Mouse (Mus musculus) bone marrow, adult 2 months (tissue): ENCODE results near the gene Faf2.

Experiments used
- CTCF ChIP-seq: fragments of 200-500 bp; IDR thresholded peaks from 2 replicates; pipeline ENCODE4 v1.5.1; 2011; ENCODE audit warnings: low read length, control low read depth; ENCODE audit not compliant: control insufficient read depth, insufficient read depth
- POLR2A ChIP-seq: fragments of 200-500 bp; IDR thresholded peaks from 2 replicates; pipeline ENCODE4 v1.6.1; 2011; ENCODE audit warnings: low read depth, mild to moderate bottlenecking, control low read depth, low read length, borderline replicate concordance; ENCODE audit not compliant: control insufficient read depth

DNA sequence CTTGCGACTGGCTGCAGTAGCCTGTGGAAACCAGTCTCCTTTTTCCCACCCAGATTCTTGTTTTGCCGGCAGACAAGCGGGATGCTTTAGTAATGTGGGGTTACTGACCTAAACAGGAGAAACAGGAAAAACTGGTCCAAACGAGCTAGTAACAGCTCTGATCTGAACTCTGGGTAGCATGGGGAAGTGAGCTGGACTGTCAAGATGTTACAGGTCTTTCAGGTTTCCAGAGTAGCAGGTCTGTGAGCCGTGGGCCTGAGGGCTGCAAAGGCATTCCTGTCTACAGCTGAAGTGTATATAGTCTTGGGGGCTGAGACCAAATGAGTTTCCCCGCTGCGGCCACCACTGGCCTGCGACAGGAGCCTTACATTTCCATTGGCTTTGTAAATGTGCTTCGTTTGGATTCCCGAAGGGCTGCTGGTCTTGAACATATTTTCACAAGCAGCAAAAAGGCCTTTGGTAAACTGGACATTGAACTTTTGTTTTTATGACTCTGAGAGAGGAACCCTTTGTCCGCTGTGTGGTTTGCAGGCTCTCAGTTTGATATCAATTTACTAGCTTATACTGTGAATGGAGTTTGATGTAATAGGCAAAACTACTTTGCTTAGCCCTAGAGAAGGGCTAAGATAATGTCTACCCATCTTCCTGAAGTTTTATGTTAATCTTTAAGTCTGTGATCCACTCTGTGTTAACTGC, 54.5 kb downstream of the Faf2 start:
- TF ChIP-seq CTCF: no peak
- TF ChIP-seq POLR2A: no peak
